ENCODE assay signal across 9 mouse cellular contexts in the genomic region with DNA sequence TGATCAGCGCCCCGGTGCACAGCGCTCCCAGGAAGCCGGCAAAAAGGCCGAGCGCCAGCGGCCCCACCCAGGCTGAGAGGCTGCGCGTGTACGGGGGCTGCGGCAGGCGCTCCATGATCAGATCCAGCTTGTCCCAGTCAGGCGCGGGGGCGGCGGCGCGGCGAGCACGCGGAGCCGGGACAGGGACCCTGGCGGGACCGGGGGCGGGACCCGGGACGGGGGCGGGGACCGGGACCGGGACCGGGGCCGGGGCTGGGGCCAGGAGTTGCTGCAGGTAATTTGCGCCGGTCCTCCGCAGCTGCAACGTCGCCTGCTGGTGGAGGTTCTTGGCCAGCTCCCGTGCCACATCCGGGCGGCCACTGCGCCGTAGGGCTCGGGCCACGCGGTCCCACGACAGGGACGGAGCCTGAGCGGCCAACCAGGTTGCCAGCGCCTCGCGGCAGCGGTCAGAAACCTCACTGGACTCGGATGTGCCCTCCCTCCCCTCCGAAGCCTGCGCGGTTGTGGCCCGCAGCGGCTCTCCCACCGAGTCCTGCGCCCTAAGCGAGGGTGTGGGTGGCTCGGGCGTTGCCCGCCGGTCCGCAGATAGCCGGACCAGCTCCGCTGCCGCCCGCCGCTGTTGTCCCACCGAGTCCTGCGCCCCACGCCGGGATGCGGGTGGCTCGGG. TPM values are rescaled to one million over a fixed set of nuclear protein-coding genes. Genes with fewer than 3 reads are reported as not detected.
DNase-seq lines count a peak whose midpoint lies in the region; ATAC-seq lines count a peak whose summit lies in the region.
"Had no signal": no experiment of that assay in that cellular context is flagged by ENCODE, and none has a peak within 500 bp of the region (broad histone marks: within the 10 kb centered on the region; RNA-seq: fewer than 3 reads in every experiment).

No protein-coding gene starts in this region.

- peaks cover 66% of the 10 kb centered on the region for H3K27me3 ChIP-seq in intestine, embryonic 14.5 days (replicated peaks; ENCODE audit: control insufficient read depth, insufficient read depth, low read length)
- H3K27me3 ChIP-seq in liver, embryonic 16.5 days (ENCODE audit: control insufficient read depth, insufficient read depth, low read depth, low read length), result peaks cover 79% of the 10 kb centered on the region

- peak; percentile 55 to 58 for DNase-seq in cerebellum, postnatal 10 days
- DNase-seq in ZHBTc4 (ENCODE audit: low read depth, low spot score), result peak; percentile 64
- peak; percentile 56 for DNase-seq in gastrocnemius, postnatal 10 days
- peak; percentile 81 for DNase-seq in intestine, embryonic 14.5 days (ENCODE audit: low spot score)
- peak; percentile 63 for DNase-seq in retina, embryonic 14.5 days (ENCODE audit: low spot score)
- DNase-seq in spleen, postnatal 14 days (ENCODE audit: low spot score in 2 of 2), result no peak

- H3K4me2 ChIP-seq in intestine, embryonic 14.5 days (ENCODE audit: low read length), result peak overlapping the region; percentile 100
- peak overlapping the region; percentile 57 for H3K4me2 ChIP-seq in liver, embryonic 16.5 days (ENCODE audit: low read depth, low read length)

- H3K4me3 ChIP-seq in intestine, embryonic 14.5 days (ENCODE audit: low read depth, low read length), result peak overlapping the region; percentile 46
- peak overlapping the region; percentile 39 for H3K4me3 ChIP-seq in liver, embryonic 16.5 days (ENCODE audit: low read depth, low read length)

- no peaks in the 10 kb centered on the region for H3K9me3 ChIP-seq in intestine, embryonic 14.5 days (ENCODE audit: control insufficient read depth, low read length)
- no peaks in the 10 kb centered on the region for H3K9me3 ChIP-seq in liver, embryonic 16.5 days (replicated peaks; ENCODE audit: control insufficient read depth, low read length)

- H3K4me1 ChIP-seq in intestine, embryonic 14.5 days (replicated peaks; ENCODE audit: control insufficient read depth, insufficient read depth, low read length), result no peaks in the 10 kb centered on the region
- no peaks in the 10 kb centered on the region; the same call in 1 of the 2 replicates for H3K4me1 ChIP-seq in liver, embryonic 16.5 days (ENCODE audit: control insufficient read depth, low read depth, low read length)

- H3K9ac ChIP-seq in intestine, embryonic 14.5 days (ENCODE audit: low read length), result peak overlapping the region; percentile 46
- no peak overlapping the region for H3K9ac ChIP-seq in liver, embryonic 16.5 days (ENCODE audit: low read depth, low read length)

- under 1% methylated on average over 72 of the region's 77 CpGs for WGBS in intestine, embryonic 14.5 days
- WGBS in liver, embryonic 16.5 days (ENCODE audit: insufficient replicate concordance), result under 1% methylated on average over 76 of the region's 77 CpGs

- H3K27ac ChIP-seq in intestine, embryonic 14.5 days (ENCODE audit: low read depth), result no peak overlapping the region
- H3K27ac ChIP-seq in liver, embryonic 16.5 days (ENCODE audit: low read length), result no peak overlapping the region

- H3K36me3 ChIP-seq in intestine, embryonic 14.5 days (ENCODE audit: control insufficient read depth, insufficient read depth, low read length), result no peaks in the 10 kb centered on the region
- no peaks in the 10 kb centered on the region for H3K36me3 ChIP-seq in liver, embryonic 16.5 days (ENCODE audit: control insufficient read depth, insufficient read depth)

- no peak for ATAC-seq in cerebellum, adult (ENCODE audit: insufficient number of reproducible peaks, low FRiP score, low TSS enrichment)
- ATAC-seq in intestine, embryonic 14.5 days (replicated peaks; ENCODE audit: low FRiP score, low TSS enrichment, low read depth), result peak; percentile 26; the same call in 1 of the 2 replicates
- ATAC-seq in liver, embryonic 16.5 days (ENCODE audit: low read depth), result no peak

RNA-seq across cellular contexts. Expression of a gene that starts 0.5 kb away (rescaled TPM):
- not detected for total RNA-seq in gastrocnemius, postnatal 10 days (2021)
- not detected in 2 replicates for polyA plus RNA-seq in intestine, embryonic 14.5 days (2014; fragmentation: Nextera tagmentation; extraction: Ambion mirVana)
- polyA plus RNA-seq in liver, embryonic 16.5 days (2015; fragmentation: Nextera tagmentation; extraction: Ambion mirVana), result not detected in 2 replicates
- polyA plus RNA-seq: C2C12 had no signal

RNA-seq across cellular contexts. Expression of a gene that starts 31.7 kb away (rescaled TPM):
- total RNA-seq in gastrocnemius, postnatal 10 days (2021), result 1 to 10 TPM; 1.9 to 3.4 TPM
- polyA plus RNA-seq in intestine, embryonic 14.5 days (2014; fragmentation: Nextera tagmentation; extraction: Ambion mirVana), result 0.43 and 0.55 TPM in 2 replicates
- polyA plus RNA-seq in liver, embryonic 16.5 days (2015; fragmentation: Nextera tagmentation; extraction: Ambion mirVana), result 0.07 TPM in 2 replicates

Comparison
In these comparisons a context has a peak if more than half of its experiments do, and no peak if none do; other contexts are left out.
1. DNase-seq: peak in cerebellum, postnatal 10 days (2 of 2), ZHBTc4 (single experiment), gastrocnemius, postnatal 10 days (single experiment), intestine, embryonic 14.5 days (single experiment) and retina, embryonic 14.5 days (single experiment); none in spleen, postnatal 14 days (0 of 2).